Mouse (Mus musculus) stomach, postnatal 0 days (tissue): ENCODE data around the gene Cnn3. TPM values are rescaled to one million over a fixed set of nuclear protein-coding genes. Genes with fewer than 3 reads are reported as not detected.

ENCODE experiments used
- ATAC-seq: fragments of 200-750 bp; cut with Nextera tagmentation; 2 replicates; pipeline ENCODE4 v1.8.0; 2017; ENCODE audit not compliant: low FRiP score, low TSS enrichment
- DNase-seq: peaks from one replicate; pipeline ENCODE4 v3.0.0-alpha.2; 2016; ENCODE audit warnings: low spot score
- H3K27ac ChIP-seq: fragments of 300-500 bp; sonication (generic); replicated peaks from 2 replicates; pipeline ENCODE4 v1.5.1; 2014; ENCODE audit warnings: mild to moderate bottlenecking, control low read depth
- H3K27me3 ChIP-seq: fragments of 300-500 bp; sonication (generic); 2 replicates; pipeline ENCODE4 v1.6.1; 2014; ENCODE audit warnings: low read length; ENCODE audit not compliant: control insufficient read depth, insufficient read depth
- H3K36me3 ChIP-seq: fragments of 300-500 bp; sonication (generic); 2 replicates; pipeline ENCODE4 v1.6.1; 2014; ENCODE audit warnings: low read length, mixed read lengths; ENCODE audit not compliant: control insufficient read depth, insufficient read depth
- H3K4me1 ChIP-seq: fragments of 300-500 bp; sonication (generic); replicated peaks from 2 replicates; pipeline ENCODE4 v1.6.1; 2014; ENCODE audit warnings: antibody characterized with exemption; ENCODE audit not compliant: control insufficient read depth, insufficient read depth
- H3K4me2 ChIP-seq: fragments of 300-500 bp; sonication (generic); replicated peaks from 2 replicates; pipeline ENCODE4 v1.6.1; 2014; ENCODE audit warnings: low read depth, mild to moderate bottlenecking, control low read depth, moderate library complexity
- H3K4me3 ChIP-seq: fragments of 300-500 bp; sonication (generic); 2 replicates; pipeline ENCODE4 v1.5.1; 2014; ENCODE audit warnings: low read depth, low read length, control low read depth
- H3K9ac ChIP-seq: fragments of 300-500 bp; sonication (generic); 2 replicates; pipeline ENCODE4 v1.6.1; 2014; ENCODE audit warnings: mild to moderate bottlenecking, low read length, control low read depth, mixed read lengths
- H3K9me3 ChIP-seq: fragments of 300-500 bp; sonication (generic); 2 replicates; pipeline ENCODE4 v1.6.1; 2016; ENCODE audit warnings: low read length; ENCODE audit not compliant: control insufficient read depth
- CTCF ChIP-seq: IDR thresholded peaks from 2 replicates; pipeline ENCODE4 v1.5.1; 2016; ENCODE audit warnings: antibody characterized with exemption, low read depth, mild to moderate bottlenecking, moderate library complexity
- EP300 ChIP-seq: optimal IDR thresholded peaks from 2 replicates; pipeline ENCODE3; 2016; ENCODE audit warnings: antibody characterized with exemption
- WGBS: fragments of 180-500 bp; shearing (Covaris S2); extraction: QIAGEN DNeasy Blood & Tissue Kit; methylation state at CpG from one replicate; pipeline ENCODE4 v1.1.7; 2014; 5-methylcytosine and 5-hydroxymethylcytosine counted together
- polyA plus RNA-seq: library from polyadenylated mRNA; unstranded; fragments of >200 nt; fragmentation: Nextera tagmentation; extraction: Ambion mirVana; gene quantifications from 2 replicates; pipeline ENCODE4 v1.2.1, GENCODE M21; 2015

Gene Cnn3
- polyA plus RNA-seq, 1 experiment from 2014 or later, result 301 TPM

DNA sequence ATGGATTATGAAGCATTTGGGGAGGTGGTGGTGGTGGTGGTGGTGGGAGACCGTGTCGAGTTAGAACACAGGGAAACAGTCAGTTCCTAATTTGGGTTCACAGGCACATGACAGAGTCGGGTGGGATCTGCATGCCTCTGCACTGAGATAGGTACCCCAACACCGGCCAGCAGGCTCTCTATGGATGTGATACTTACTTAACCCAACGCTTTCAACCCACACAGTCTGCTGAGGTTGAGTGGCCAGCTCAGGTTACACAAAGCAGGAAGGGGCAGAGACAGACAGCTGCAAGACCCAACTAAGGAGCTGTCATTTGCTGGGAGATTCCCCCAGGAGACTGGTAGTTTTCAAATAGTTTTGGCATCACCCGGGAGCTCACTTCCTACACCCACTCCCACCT, 55.3 kb downstream of the Cnn3 start:
- WGBS, result 43% methylated on average over 6 of the region's 6 CpGs
- ATAC-seq, result no peak
- TF ChIP-seq EP300 (no peak), CTCF (no peak)

DNA sequence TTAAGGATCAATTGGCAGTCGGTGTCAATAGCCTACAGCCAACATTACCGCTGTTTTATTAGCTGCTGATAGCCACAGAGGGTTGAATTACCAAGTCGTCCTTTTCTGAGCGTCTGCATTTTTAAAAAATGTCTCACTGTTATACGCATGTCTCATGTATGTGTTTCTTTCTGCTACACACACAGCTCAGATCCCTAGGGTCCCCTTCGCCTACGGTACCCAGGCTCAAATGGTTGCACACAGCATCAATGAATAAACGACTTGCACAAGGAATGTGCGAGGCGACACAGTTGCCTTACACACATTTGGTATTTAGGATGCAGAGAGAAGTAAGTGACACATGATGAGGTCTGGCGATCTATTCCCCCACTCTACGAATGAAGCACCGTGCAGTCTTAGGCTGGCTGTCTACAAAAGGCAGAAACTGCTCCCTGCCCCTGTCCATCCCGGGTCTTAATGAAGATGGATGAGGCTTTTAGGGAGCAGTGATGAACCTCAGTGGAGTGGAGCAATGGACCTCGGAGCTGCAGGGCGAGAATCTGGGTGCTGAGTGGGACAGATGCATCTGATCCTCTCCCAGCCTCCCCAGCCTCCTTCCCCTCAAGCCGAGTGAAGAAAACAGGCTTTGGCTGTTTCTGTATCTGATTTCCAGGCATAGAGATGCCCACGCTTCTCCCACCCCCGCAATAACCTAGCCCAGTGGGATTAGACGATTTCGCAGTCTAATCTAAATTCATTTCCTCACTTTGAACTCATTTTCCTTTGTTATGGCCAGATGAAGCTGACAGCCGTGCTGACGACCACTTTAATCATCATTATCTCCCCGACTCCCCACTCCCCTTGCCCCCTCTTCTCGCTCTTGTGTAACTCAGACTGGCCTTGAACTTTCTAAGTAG, 57.2 kb downstream of the Cnn3 start:
- DNase-seq (no peak), ATAC-seq (no peak)
- H3K27ac ChIP-seq, result no peak overlapping the region
- no peaks in the 10 kb centered on the region for H3K36me3 ChIP-seq
- no peak overlapping the region for H3K4me2 ChIP-seq
- 59% methylated on average over 25 of the region's 25 CpGs for WGBS
- no peak overlapping the region for H3K4me3 ChIP-seq
- no peaks in the 10 kb centered on the region for H3K4me1 ChIP-seq
- H3K9ac ChIP-seq, result no peak overlapping the region
- H3K9me3 ChIP-seq, result no peaks in the 10 kb centered on the region
- no peaks in the 10 kb centered on the region for H3K27me3 ChIP-seq
- TF ChIP-seq EP300, result no peak
- no peak for TF ChIP-seq CTCF

More for the DNA sequence above, 55.3 kb downstream of the Cnn3 start:
- Histone ChIP-seq H3K4me1 (no peaks in the 10 kb centered on the region), H3K36me3 (no peaks in the 10 kb centered on the region), H3K27ac (no peak overlapping the region), H3K9me3 (no peaks in the 10 kb centered on the region), H3K4me3 (no peak overlapping the region), H3K27me3 (no peaks in the 10 kb centered on the region), H3K4me2 (no peak overlapping the region), H3K9ac (no peak overlapping the region)
- no peak for DNase-seq

DNA sequence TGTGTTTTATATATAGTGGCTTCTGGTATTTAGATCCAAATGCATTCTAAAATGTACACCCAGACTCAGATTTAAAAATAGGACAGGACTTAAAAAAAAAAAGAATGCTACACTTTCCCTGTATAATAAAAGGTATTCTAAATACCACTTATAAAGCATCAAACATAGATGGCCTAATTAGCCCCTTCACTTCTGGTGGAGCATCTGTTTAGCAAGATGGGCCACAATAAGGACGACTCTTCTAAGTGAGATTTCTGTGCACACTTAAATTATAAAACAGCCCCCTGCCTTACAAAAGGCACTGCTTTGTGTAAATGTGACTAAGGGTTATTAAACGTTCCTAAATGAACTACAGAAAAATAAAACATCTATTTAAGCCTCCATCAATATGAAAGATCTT, 58.9 kb downstream of the Cnn3 start:
- DNase-seq, result no peak
- WGBS, result 57% methylated on average over 2 of the region's 2 CpGs

DNA sequence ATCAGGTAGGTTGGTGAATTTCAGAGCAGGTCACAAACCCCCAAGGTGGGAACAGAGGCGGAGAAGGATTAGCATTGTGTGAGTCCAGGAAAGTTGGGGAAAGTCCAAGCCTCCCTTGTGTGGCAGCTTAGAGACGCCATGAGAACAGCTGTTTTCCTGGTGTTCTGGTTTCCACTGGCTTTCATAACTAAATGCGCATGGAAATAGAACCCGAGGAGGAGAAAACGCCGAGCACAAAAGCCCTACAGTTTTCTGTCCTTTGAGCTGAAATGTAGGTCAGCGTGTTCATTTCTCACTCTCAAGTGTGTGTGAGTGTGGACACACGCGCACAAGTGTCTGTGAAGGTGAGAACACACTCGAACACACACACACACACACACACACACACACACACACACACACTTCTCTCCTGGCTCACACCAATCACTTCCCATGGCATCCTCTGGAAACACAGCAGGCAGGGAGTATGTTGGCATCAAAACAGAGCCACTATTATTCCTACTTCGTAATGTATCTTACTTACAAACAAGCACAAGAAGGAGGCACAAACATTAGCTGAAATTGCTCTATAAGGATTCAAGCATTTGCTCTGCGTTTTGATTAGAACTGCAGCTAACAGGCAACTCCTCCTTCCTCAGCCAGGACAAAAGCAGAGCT, 63.3 kb downstream of the Cnn3 start:
- peak overlapping the region; percentile 18 for H3K27ac ChIP-seq
- H3K9me3 ChIP-seq, result no peaks in the 10 kb centered on the region
- DNase-seq (no peak), ATAC-seq (no peak)
- WGBS, result 55% methylated on average over 12 of the region's 12 CpGs
- TF ChIP-seq EP300, result no peak
- TF ChIP-seq CTCF, result no peak
- no peaks in the 10 kb centered on the region for H3K4me1 ChIP-seq
- no peak overlapping the region for H3K4me3 ChIP-seq
- H3K36me3 ChIP-seq, result no peaks in the 10 kb centered on the region
- H3K9ac ChIP-seq, result no peak overlapping the region
- no peaks in the 10 kb centered on the region for H3K27me3 ChIP-seq
- no peak overlapping the region for H3K4me2 ChIP-seq

More for the DNA sequence above, 58.9 kb downstream of the Cnn3 start:
- no peak overlapping the region for H3K4me2 ChIP-seq
- H3K4me3 ChIP-seq, result no peak overlapping the region
- TF ChIP-seq CTCF (no peak), EP300 (no peak)
- no peak overlapping the region for H3K9ac ChIP-seq
- H3K9me3 ChIP-seq, result no peaks in the 10 kb centered on the region
- no peak overlapping the region for H3K27ac ChIP-seq
- H3K4me1 ChIP-seq, result no peaks in the 10 kb centered on the region
- no peak for ATAC-seq
- no peaks in the 10 kb centered on the region for H3K36me3 ChIP-seq
- H3K27me3 ChIP-seq, result no peaks in the 10 kb centered on the region

DNA sequence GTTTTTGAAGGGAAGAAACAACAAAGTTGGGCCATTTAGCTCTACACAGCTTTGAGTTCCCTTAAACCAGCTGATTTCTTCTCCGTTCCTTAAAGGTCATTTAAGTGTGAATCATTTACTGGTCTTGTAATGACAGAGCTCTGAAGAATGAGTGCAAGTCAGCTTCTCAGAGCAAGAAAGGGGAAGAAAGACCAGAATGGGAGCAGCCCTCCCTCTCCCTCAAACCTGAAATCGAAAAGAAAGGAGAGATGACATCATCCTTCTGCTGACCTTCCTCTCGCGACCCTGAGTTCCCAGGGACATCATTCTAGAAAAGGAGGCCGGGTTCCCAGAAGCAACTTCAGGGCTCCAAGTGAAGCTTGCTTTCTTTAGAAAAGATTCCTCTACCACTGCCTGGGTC, 64.6 kb downstream of the Cnn3 start:
- Histone ChIP-seq H3K27ac (no peak overlapping the region), H3K27me3 (no peaks in the 10 kb centered on the region), H3K36me3 (no peaks in the 10 kb centered on the region), H3K9me3 (no peaks in the 10 kb centered on the region), H3K4me3 (no peak overlapping the region), H3K4me2 (no peak overlapping the region), H3K4me1 (no peaks in the 10 kb centered on the region), H3K9ac (no peak overlapping the region)
- no peak for TF ChIP-seq EP300
- no peak for TF ChIP-seq CTCF
- WGBS, result 42% methylated on average over 5 of the region's 5 CpGs
- ATAC-seq, result 0 out of 2 replicates have a peak, but pooled peaks have one; percentile 6
- DNase-seq, result no peak

DNA sequence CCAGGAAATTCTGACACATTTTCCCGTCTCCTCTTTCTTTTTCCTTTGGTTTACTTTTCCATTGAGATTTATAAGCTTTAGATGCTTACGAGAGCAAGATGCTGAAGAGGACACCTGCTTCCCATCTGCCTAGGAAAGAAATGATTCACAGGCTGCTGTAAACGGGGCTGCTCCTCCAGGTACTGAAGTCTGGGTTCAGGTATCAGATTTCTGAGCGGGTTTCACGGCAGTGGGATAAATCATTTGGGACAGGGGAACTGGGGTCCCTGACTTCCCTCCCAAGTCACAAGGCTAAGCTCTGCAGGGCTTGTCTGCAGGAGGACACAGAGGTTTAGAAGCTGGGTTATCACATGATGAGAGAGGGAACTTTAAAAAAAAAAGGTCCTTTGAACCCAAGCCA, 65.7 kb downstream of the Cnn3 start:
- DNase-seq (no peak), ATAC-seq (no peak)
- Histone ChIP-seq H3K27me3 (no peaks in the 10 kb centered on the region), H3K9me3 (no peaks in the 10 kb centered on the region), H3K9ac (no peak overlapping the region), H3K4me3 (no peak overlapping the region), H3K4me1 (no peaks in the 10 kb centered on the region), H3K36me3 (no peaks in the 10 kb centered on the region), H3K4me2 (no peak overlapping the region), H3K27ac (no peak overlapping the region)
- no peak for TF ChIP-seq CTCF
- no peak for TF ChIP-seq EP300
- 45% methylated on average over 5 of the region's 5 CpGs for WGBS
